Mouse (Mus musculus): ENCODE results near the gene Ttyh3.

- no peak for TF ChIP-seq GATA1 (IDR thresholded peaks at IDR 0.05; ENCODE audit: borderline replicate concordance, low read length)
- no peak for TF ChIP-seq FLI1 (IDR thresholded peaks at IDR 0.05; ENCODE audit: low read length)
Observed at GRCm38 (mm10) chr5:140602540-140602939, 46.3 kb downstream of the Ttyh3 start.
